Mouse (Mus musculus) neural tube, embryonic 13.5 days (tissue): ENCODE measurements at regions not wholly inside any gene's neighbourhood (a gene's known extent, or its start where the extent isn't known, plus 50 kb on each side); places are given as distances from the start of the nearest gene placed in this dataset.

Source experiments
- ATAC-seq: fragments of 200-750 bp; cut with Nextera tagmentation; 2 replicates; pipeline ENCODE4 v1.8.0; 2017; ENCODE audit warnings: low read depth, mild to moderate bottlenecking, moderate TSS enrichment, moderate library complexity
- H3K27ac ChIP-seq: fragments of 300-500 bp; sonication (generic); replicated peaks from 2 replicates; pipeline ENCODE4 v1.5.1; 2015; ENCODE audit warnings: moderate library complexity, mild to moderate bottlenecking, inconsistent platforms
- H3K27me3 ChIP-seq: fragments of 300-500 bp; sonication (generic); 2 replicates; pipeline ENCODE4 v1.6.1; 2015; ENCODE audit warnings: mild to moderate bottlenecking, inconsistent platforms
- H3K36me3 ChIP-seq: fragments of 300-500 bp; sonication (generic); 2 replicates; pipeline ENCODE4 v1.6.1; 2015; ENCODE audit warnings: mild to moderate bottlenecking, inconsistent platforms
- H3K4me1 ChIP-seq: fragments of 300-500 bp; sonication (generic); replicated peaks from 2 replicates; pipeline ENCODE4 v1.6.1; 2015; ENCODE audit warnings: inconsistent platforms
- H3K4me2 ChIP-seq: fragments of 300-500 bp; sonication (generic); 2 replicates; pipeline ENCODE4 v1.6.1; 2015; ENCODE audit warnings: inconsistent platforms, mild to moderate bottlenecking, moderate library complexity
- H3K4me3 ChIP-seq: fragments of 300-500 bp; sonication (generic); 2 replicates; pipeline ENCODE4 v1.5.1; 2015; ENCODE audit warnings: mild to moderate bottlenecking, inconsistent platforms
- H3K9ac ChIP-seq: fragments of 300-500 bp; sonication (generic); 2 replicates; pipeline ENCODE4 v1.6.1; 2015; ENCODE audit warnings: moderate library complexity, mild to moderate bottlenecking, inconsistent platforms
- H3K9me3 ChIP-seq: fragments of 300-500 bp; sonication (generic); 2 replicates; pipeline ENCODE4 v1.6.1; 2016; ENCODE audit warnings: inconsistent platforms
- WGBS: fragments of 180-500 bp; shearing (Covaris S2); methylation state at CpG from one replicate; pipeline ENCODE4 v1.1.7; 2015; 5-methylcytosine and 5-hydroxymethylcytosine counted together

GRCm38 (mm10) chr9:118391715-118392114 is 86.3 kb upstream of the Eomes start:
- 56% methylated on average over 7 of the region's 7 CpGs for WGBS
- Histone ChIP-seq H3K9ac (no peak overlapping the region), H3K27ac (no peak overlapping the region), H3K27me3 (peaks cover 67% of the 10 kb centered on the region), H3K4me2 (no peak overlapping the region), H3K4me1 (peaks cover 10% of the 10 kb centered on the region), H3K4me3 (no peak overlapping the region), H3K36me3 (no peaks in the 10 kb centered on the region), H3K9me3 (no peaks in the 10 kb centered on the region)
- ATAC-seq = no peak

- H3K4me1 ChIP-seq = peaks cover 10% of the 10 kb centered on the region
- H3K27ac ChIP-seq = no peak overlapping the region
- H3K9ac ChIP-seq = no peak overlapping the region
- WGBS = 98% methylated on average over 1 of the region's 1 CpGs
- no peak overlapping the region for H3K4me3 ChIP-seq
- no peak for ATAC-seq
- H3K27me3 ChIP-seq = peaks cover 56% of the 10 kb centered on the region
- H3K4me2 ChIP-seq = no peak overlapping the region
- no peaks in the 10 kb centered on the region for H3K9me3 ChIP-seq
- H3K36me3 ChIP-seq = no peaks in the 10 kb centered on the region
These were observed 85.2 kb upstream of the Eomes start for GRCm38 (mm10) chr9:118392796-118393195.

- H3K4me1 ChIP-seq = peaks cover 10% of the 10 kb centered on the region
- no peaks in the 10 kb centered on the region for H3K36me3 ChIP-seq
- H3K4me2 ChIP-seq = no peak overlapping the region
- no peak overlapping the region for H3K4me3 ChIP-seq
- H3K27ac ChIP-seq = no peak overlapping the region
- H3K27me3 ChIP-seq = peaks cover 48% of the 10 kb centered on the region
- no peaks in the 10 kb centered on the region for H3K9me3 ChIP-seq
- no peak for ATAC-seq
- 44% methylated on average over 4 of the region's 4 CpGs for WGBS
- H3K9ac ChIP-seq = no peak overlapping the region
These were observed 84.4 kb upstream of the Eomes start for GRCm38 (mm10) chr9:118393567-118393966.

GRCm38 (mm10) chr9:118396425-118397053 is 81.5 kb upstream of the Eomes start:
- Histone ChIP-seq H3K27ac (no peak overlapping the region), H3K27me3 (peaks cover 18% of the 10 kb centered on the region), H3K36me3 (no peaks in the 10 kb centered on the region), H3K4me2 (no peak overlapping the region), H3K4me3 (no peak overlapping the region), H3K4me1 (no peaks in the 10 kb centered on the region), H3K9ac (no peak overlapping the region), H3K9me3 (no peaks in the 10 kb centered on the region)
- no peak for ATAC-seq
- WGBS = 66% methylated on average over 2 of the region's 2 CpGs

- Histone ChIP-seq H3K4me3 (no peak overlapping the region), H3K4me1 (no peaks in the 10 kb centered on the region), H3K27ac (no peak overlapping the region), H3K36me3 (no peaks in the 10 kb centered on the region), H3K4me2 (no peak overlapping the region), H3K9ac (no peak overlapping the region), H3K9me3 (no peaks in the 10 kb centered on the region), H3K27me3 (no peaks in the 10 kb centered on the region)
- no peak for ATAC-seq
- WGBS = 77% methylated on average over 3 of the region's 3 CpGs
These were observed 77.5 kb upstream of the Eomes start for GRCm38 (mm10) chr9:118400520-118400919.

GRCm38 (mm10) chr9:118401170-118401569 is 76.8 kb upstream of the Eomes start:
- H3K9ac ChIP-seq = no peak overlapping the region
- H3K27ac ChIP-seq = no peak overlapping the region
- no peaks in the 10 kb centered on the region for H3K36me3 ChIP-seq
- H3K4me3 ChIP-seq = no peak overlapping the region
- H3K4me2 ChIP-seq = no peak overlapping the region
- no peaks in the 10 kb centered on the region for H3K9me3 ChIP-seq
- no peaks in the 10 kb centered on the region for H3K27me3 ChIP-seq
- no peak for ATAC-seq
- no peaks in the 10 kb centered on the region for H3K4me1 ChIP-seq

- Histone ChIP-seq H3K4me1 (no peaks in the 10 kb centered on the region), H3K27me3 (no peaks in the 10 kb centered on the region), H3K4me3 (no peak overlapping the region), H3K36me3 (no peaks in the 10 kb centered on the region), H3K27ac (no peak overlapping the region), H3K4me2 (no peak overlapping the region), H3K9ac (no peak overlapping the region), H3K9me3 (no peaks in the 10 kb centered on the region)
- no peak for ATAC-seq
- 44% methylated on average over 6 of the region's 6 CpGs for WGBS
These were observed 73.1 kb upstream of the Eomes start for GRCm38 (mm10) chr9:118404867-118405266.

- no peak overlapping the region for H3K9ac ChIP-seq
- H3K36me3 ChIP-seq = no peaks in the 10 kb centered on the region
- H3K27me3 ChIP-seq = no peaks in the 10 kb centered on the region
- H3K4me1 ChIP-seq = no peaks in the 10 kb centered on the region
- ATAC-seq = no peak
- no peaks in the 10 kb centered on the region for H3K9me3 ChIP-seq
- H3K27ac ChIP-seq = no peak overlapping the region
- H3K4me2 ChIP-seq = no peak overlapping the region
- 49% methylated on average over 9 of the region's 9 CpGs for WGBS
- H3K4me3 ChIP-seq = no peak overlapping the region
These were observed 72.0 kb upstream of the Eomes start for GRCm38 (mm10) chr9:118405926-118406518.

- Histone ChIP-seq H3K4me1 (no peaks in the 10 kb centered on the region), H3K27ac (no peak overlapping the region), H3K9ac (no peak overlapping the region), H3K36me3 (no peaks in the 10 kb centered on the region), H3K9me3 (no peaks in the 10 kb centered on the region), H3K4me3 (no peak overlapping the region), H3K27me3 (no peaks in the 10 kb centered on the region), H3K4me2 (no peak overlapping the region)
- ATAC-seq = no peak
- 89% methylated on average over 4 of the region's 4 CpGs for WGBS
These were observed 62.0 kb upstream of the Eomes start for GRCm38 (mm10) chr9:118416032-118416431.

GRCm38 (mm10) chr9:118416475-118416874 is 61.5 kb upstream of the Eomes start:
- Histone ChIP-seq H3K27me3 (no peaks in the 10 kb centered on the region), H3K4me3 (no peak overlapping the region), H3K27ac (no peak overlapping the region), H3K9me3 (no peaks in the 10 kb centered on the region), H3K36me3 (no peaks in the 10 kb centered on the region), H3K4me2 (no peak overlapping the region), H3K4me1 (no peaks in the 10 kb centered on the region), H3K9ac (no peak overlapping the region)
- 87% methylated on average over 6 of the region's 6 CpGs for WGBS
- ATAC-seq = no peak

- Histone ChIP-seq H3K9me3 (no peaks in the 10 kb centered on the region), H3K4me1 (no peaks in the 10 kb centered on the region), H3K36me3 (no peaks in the 10 kb centered on the region), H3K4me3 (no peak overlapping the region), H3K4me2 (no peak overlapping the region), H3K9ac (no peak overlapping the region), H3K27me3 (no peaks in the 10 kb centered on the region), H3K27ac (no peak overlapping the region)
- ATAC-seq = no peak
- 83% methylated on average over 6 of the region's 6 CpGs for WGBS
These were observed 53.7 kb upstream of the Eomes start for GRCm38 (mm10) chr9:118424344-118424743.
